Mouse (Mus musculus) cerebellum, adult 2 months (tissue): ENCODE measurements around the gene Wfdc15a.

ENCODE experiments used
- CTCF ChIP-seq: fragments of 200-500 bp; IDR thresholded peaks from 2 replicates; pipeline ENCODE4 v1.5.1; 2011; ENCODE audit warnings: low read depth, mild to moderate bottlenecking, control low read depth, low read length, moderate library complexity, borderline replicate concordance; ENCODE audit not compliant: insufficient read depth
- POLR2A ChIP-seq: fragments of 200-500 bp; IDR thresholded peaks from 2 replicates; pipeline ENCODE4 v1.6.1; 2011; ENCODE audit warnings: low read length, control low read depth, borderline replicate concordance; ENCODE audit not compliant: insufficient read depth

DNA sequence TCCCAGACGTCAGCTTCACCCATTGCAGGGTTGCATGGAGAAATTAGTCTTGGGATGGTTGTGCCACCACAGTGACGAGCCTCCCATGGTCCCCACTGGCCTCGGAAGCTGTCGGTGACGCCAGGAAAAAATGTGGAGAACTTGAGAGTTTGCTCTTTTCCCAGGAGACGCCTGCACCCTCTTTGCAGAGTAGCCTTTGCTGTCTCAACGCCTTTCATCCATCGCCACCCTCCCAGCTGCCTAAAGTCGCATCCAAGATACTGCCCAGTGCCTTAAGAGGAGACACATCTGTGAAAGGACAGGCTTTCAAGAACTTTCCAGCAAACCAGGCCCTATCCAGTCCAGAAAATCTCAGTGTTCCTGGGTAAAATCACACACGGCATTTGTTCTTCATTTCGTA, 47.6 kb downstream of the Wfdc15a start:
- TF ChIP-seq CTCF, result no peak
- no peak for TF ChIP-seq POLR2A
